Mouse (Mus musculus): ENCODE results near the gene Asxl2.

Gene Asxl2

GRCm38 (mm10) chr12:3546121-3546658, 119.5 kb downstream of the Asxl2 start:
- DNase-seq (ENCODE audit: low spot score in 2 of 2): no peak

GRCm38 (mm10) chr12:3546781-3547180, 120.1 kb downstream of the Asxl2 start:
- no peak for DNase-seq (ENCODE audit: low spot score in 2 of 2)

GRCm38 (mm10) chr12:3547506-3547905, 120.8 kb downstream of the Asxl2 start:
- DNase-seq (ENCODE audit: low spot score in 2 of 2): no peak

GRCm38 (mm10) chr12:3547911-3548310, 121.3 kb downstream of the Asxl2 start:
- no peak for DNase-seq (ENCODE audit: low spot score in 2 of 2)

GRCm38 (mm10) chr12:3548582-3549211, 122.0 kb downstream of the Asxl2 start:
- DNase-seq (ENCODE audit: low spot score in 2 of 2): no peak

GRCm38 (mm10) chr12:3550280-3550679, 123.6 kb downstream of the Asxl2 start:
- no peak for DNase-seq (ENCODE audit: low spot score in 2 of 2)

All from spleen, postnatal 36 days (tissue).